Mouse (Mus musculus) heart, adult 18-20 months (tissue): ENCODE results near the gene Taar2. TPM values are rescaled to one million over a fixed set of nuclear protein-coding genes. Genes with fewer than 3 reads are reported as not detected.

Experiments
- DNase-seq, 2 experiments: peaks; one replicate each; pipeline ENCODE4 v3.0.0; 2021 to 2022; ENCODE audit warnings: mixed read lengths in 1 of 2
- long read RNA-seq, 2 experiments: library from polyadenylated mRNA; stranded (forward); transcript quantifications; one replicate each; pipeline ENCODE4 v2.0.0; 2021
- total RNA-seq, 2 experiments: library from RNA; stranded (reverse); gene quantifications; 2 replicates each; pipeline ENCODE4 v1.2.3; 2021

The Taar2 gene
- total RNA-seq: not detected
- long read RNA-seq, experiment 1: 0 reads
- long read RNA-seq, experiment 2: 0 reads

GRCm38 (mm10) chr10:23938312-23938711 lies at the start of gene Taar2:
Taar2 (plus strand) TSS chr10:23938572.
- DNase-seq: no peak

GRCm38 (mm10) chr10:23892987-23893386 lies 45.4 kb upstream of the Taar2 start:
- no peak for DNase-seq

- peak in 1 of 2 experiments; percentile 14 for DNase-seq
Measured at GRCm38 (mm10) chr10:23894601-23895349, 43.6 kb upstream of the Taar2 start, which contains the start of gene Vnn1. Vnn1 (plus strand) TSS chr10:23894688.

GRCm38 (mm10) chr10:23895376-23895775 lies 43.0 kb upstream of the Taar2 start:
- no peak for DNase-seq

GRCm38 (mm10) chr10:23901119-23901518 lies 37.3 kb upstream of the Taar2 start:
- DNase-seq: no peak

GRCm38 (mm10) chr10:23905661-23906060 lies 32.7 kb upstream of the Taar2 start:
- no peak for DNase-seq

GRCm38 (mm10) chr10:23920056-23920455 lies 18.3 kb upstream of the Taar2 start, which contains the start of gene Taar1:
Taar1 (plus strand) TSS chr10:23920356.
- DNase-seq: no peak

GRCm38 (mm10) chr10:23922468-23922867 lies 15.9 kb upstream of the Taar2 start:
- no peak for DNase-seq

- peak in 1 of 2 experiments; percentile 23 for DNase-seq
Measured at GRCm38 (mm10) chr10:23923941-23924340, 14.4 kb upstream of the Taar2 start.

GRCm38 (mm10) chr10:23937613-23938012 lies 759 bp upstream of the Taar2 start:
- DNase-seq: no peak

GRCm38 (mm10) chr10:23942465-23942864 lies 4.1 kb downstream of the Taar2 start:
- no peak for DNase-seq

- no peak for DNase-seq
Measured at GRCm38 (mm10) chr10:23948026-23948425, 9.7 kb downstream of the Taar2 start.

GRCm38 (mm10) chr10:23949508-23950005 lies 11.2 kb downstream of the Taar2 start, which contains the start of gene Taar3:
Taar3 (plus strand) TSS chr10:23949558.
- DNase-seq: no peak

GRCm38 (mm10) chr10:23951714-23952113 lies 13.3 kb downstream of the Taar2 start:
- no peak for DNase-seq

GRCm38 (mm10) chr10:23959071-23959470 lies 20.7 kb downstream of the Taar2 start:
- DNase-seq: no peak

- no peak for DNase-seq
Measured at GRCm38 (mm10) chr10:23960444-23960915, 22.1 kb downstream of the Taar2 start, which contains the start of gene Taar4. Taar4 (plus strand) TSS chr10:23960494.

- peak in 1 of 2 experiments; percentile 2 for DNase-seq
Measured at GRCm38 (mm10) chr10:23963444-23963843, 25.1 kb downstream of the Taar2 start.

- no peak for DNase-seq
Measured at GRCm38 (mm10) chr10:23964921-23965610, 26.7 kb downstream of the Taar2 start.

- no peak for DNase-seq
Measured at GRCm38 (mm10) chr10:23970656-23971165, 32.3 kb downstream of the Taar2 start, which contains the start of gene Taar5. Taar5 (plus strand) TSS chr10:23970706.

- DNase-seq: no peak
Measured at GRCm38 (mm10) chr10:23971256-23971655, 32.9 kb downstream of the Taar2 start.

GRCm38 (mm10) chr10:23977958-23978357 lies 39.6 kb downstream of the Taar2 start:
- DNase-seq: no peak
